Mouse (Mus musculus) hematopoietic stem cell, adult 5-6 weeks (primary cell): ENCODE results near the gene Map4. TPM values are rescaled to one million over a fixed set of nuclear protein-coding genes. Genes with fewer than 3 reads are reported as not detected.

ENCODE experiments used
- ATAC-seq, 2 experiments: fragments of 125-278 bp in 1 of 2; replicated peaks in 1 of 2; 2 replicates each; pipeline ENCODE4 v1.8.0; 2016 to 2017; ENCODE audit warnings: inconsistent platforms in 2 of 2, mild to moderate bottlenecking in 2 of 2, moderate number of reproducible peaks in 2 of 2, low read depth in 1 of 2, moderate TSS enrichment in 1 of 2; ENCODE audit not compliant: low FRiP score in 2 of 2, poor library complexity in 2 of 2, severe bottlenecking in 2 of 2, insufficient read depth in 1 of 2, low TSS enrichment in 1 of 2
- total RNA-seq: library from RNA; stranded (forward); fragments of 172-1452, 232-1000 nt; gene quantifications from 2 replicates; pipeline ENCODE4 v1.2.3, GENCODE M21; 2017

The Map4 gene
- total RNA-seq: 21.2 and 35.4 TPM in 2 replicates

GRCm38 (mm10) chr9:109931257-109932171 lies at the start of gene Map4:
Map4 (plus strand) TSS chr9:109931460.
- ATAC-seq: peak; percentile 90 to 94

GRCm38 (mm10) chr9:109886259-109886658 lies 45.0 kb upstream of the Map4 start:
- ATAC-seq: no peak

GRCm38 (mm10) chr9:109887321-109887720 lies 43.9 kb upstream of the Map4 start:
- no peak for ATAC-seq

- ATAC-seq: no peak
Measured at GRCm38 (mm10) chr9:109891501-109891900, 39.8 kb upstream of the Map4 start.

- ATAC-seq: peak; percentile 51 to 62; a peak in 3 of 4 replicates
Measured at GRCm38 (mm10) chr9:109892651-109893250, 38.5 kb upstream of the Map4 start.

GRCm38 (mm10) chr9:109894413-109895090 lies 36.7 kb upstream of the Map4 start:
- ATAC-seq: peak; percentile 92 to 95

- ATAC-seq: no peak
Measured at GRCm38 (mm10) chr9:109895593-109895992, 35.7 kb upstream of the Map4 start.

GRCm38 (mm10) chr9:109896253-109897150 lies 34.8 kb upstream of the Map4 start:
- no peak for ATAC-seq

- no peak for ATAC-seq
Measured at GRCm38 (mm10) chr9:109898027-109898426, 33.2 kb upstream of the Map4 start.

- no peak for ATAC-seq
Measured at GRCm38 (mm10) chr9:109899361-109899760, 31.9 kb upstream of the Map4 start.

GRCm38 (mm10) chr9:109899774-109900173 lies 31.5 kb upstream of the Map4 start:
- no peak for ATAC-seq

GRCm38 (mm10) chr9:109900604-109901003 lies 30.7 kb upstream of the Map4 start:
- ATAC-seq: no peak

- ATAC-seq: no peak
Measured at GRCm38 (mm10) chr9:109902246-109902645, 29.0 kb upstream of the Map4 start.

GRCm38 (mm10) chr9:109902740-109903139 lies 28.5 kb upstream of the Map4 start:
- ATAC-seq: no peak

- no peak for ATAC-seq
Measured at GRCm38 (mm10) chr9:109907300-109907699, 24.0 kb upstream of the Map4 start.

GRCm38 (mm10) chr9:109907774-109908465 lies 23.3 kb upstream of the Map4 start:
- ATAC-seq: peak; percentile 12 to 48; a peak in 1 of 4 replicates

GRCm38 (mm10) chr9:109909102-109909501 lies 22.2 kb upstream of the Map4 start:
- no peak for ATAC-seq
